Mouse (Mus musculus) heart, postnatal 0 days (tissue): ENCODE data around the gene Mettl8.

ENCODE experiments used
- CTCF ChIP-seq: IDR thresholded peaks from 2 replicates; pipeline ENCODE4 v1.5.1; 2016; ENCODE audit warnings: antibody characterized with exemption, control low read depth, low read depth
- EP300 ChIP-seq: IDR thresholded peaks from 2 replicates; pipeline ENCODE4 v1.6.1; 2016; ENCODE audit warnings: antibody characterized with exemption, low read depth

DNA sequence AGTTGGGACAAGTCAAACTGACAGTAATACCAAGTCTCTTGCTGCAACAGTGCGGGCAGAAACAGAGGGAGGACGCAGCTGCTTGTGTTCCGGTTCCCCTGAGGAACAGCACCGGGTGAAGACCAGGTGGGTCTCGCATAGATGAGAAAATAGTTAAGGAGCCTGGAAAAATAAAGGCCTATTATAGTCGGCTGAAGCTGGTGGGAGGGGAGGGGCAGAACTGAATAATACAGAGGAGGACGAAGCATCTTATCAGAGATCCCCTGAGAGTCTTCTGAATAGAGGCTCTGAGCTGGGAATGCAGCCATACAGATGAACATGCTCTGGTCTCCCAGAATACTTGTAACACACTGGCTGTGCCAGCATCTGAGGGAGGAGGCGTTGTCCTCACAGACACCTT, 21.4 kb downstream of the Mettl8 start:
- TF ChIP-seq EP300, result no peak
- TF ChIP-seq CTCF, result no peak
